Mouse (Mus musculus) heart, postnatal 0 days (tissue): ENCODE results near the gene Mfap1a.

Experiments used
- CTCF ChIP-seq: IDR thresholded peaks from 2 replicates; pipeline ENCODE4 v1.5.1; 2016; ENCODE audit warnings: antibody characterized with exemption, control low read depth, low read depth
- EP300 ChIP-seq: IDR thresholded peaks from 2 replicates; pipeline ENCODE4 v1.6.1; 2016; ENCODE audit warnings: antibody characterized with exemption, low read depth

- TF ChIP-seq EP300, result no peak
- no peak for TF ChIP-seq CTCF
Measured at GRCm38 (mm10) chr2:121477491-121478266, 28.8 kb downstream of the Mfap1a start.
